Mouse (Mus musculus) layer of hippocampus, postnatal 36 days (tissue): ENCODE measurements around the gene Hint2. TPM values are rescaled to one million over a fixed set of nuclear protein-coding genes. Genes with fewer than 3 reads are reported as not detected.

ENCODE experiments used
- microRNA-seq, 2 experiments: library from miRNA; unstranded; fragments of <30 nt; microRNA quantifications; one replicate each; pipeline ENCODE4 v1.2.0; 2021
- total RNA-seq, 2 experiments: library from RNA; stranded (reverse); gene quantifications; 2 replicates each; pipeline ENCODE4 v1.2.3; 2021

Gene Hint2
- total RNA-seq, 2 experiments from 2014 or later, result 29.6 to 33.2 TPM

Small RNA genes within 50 kb of the gene (microRNA-seq; reads per million reads assigned to microRNA genes)
- 0.30 to 0.63 reads per million in 2 experiments for gene Gm25262

Other genes starting within 250 kb of the Hint2 start
- 1 to 10 TPM in 1 of 2 experiments, under 1 TPM in 1; 0.72 to 2.6 TPM for gene Fam166b, start 227.3 kb downstream of the Hint2 start, total RNA-seq
- gene Tesk1, start 214.5 kb downstream of the Hint2 start, total RNA-seq, result 10 to 100 TPM; 76.2 to 76.3 TPM
- gene Cd72, start 201.8 kb downstream of the Hint2 start, total RNA-seq, result not detected
- gene Sit1, start 172.7 kb downstream of the Hint2 start, total RNA-seq, result not detected
- gene Ccdc107, start 163.6 kb downstream of the Hint2 start, total RNA-seq, result 10 to 100 TPM; 25.0 to 26.0 TPM
- under 1 TPM; 0.56 to 0.82 TPM for gene Arhgef39, start 156.8 kb downstream of the Hint2 start, total RNA-seq
- gene Car9, start 149.5 kb downstream of the Hint2 start, total RNA-seq, result under 1 TPM; 0.17 to 0.35 TPM
- gene Tpm2, start 132.7 kb downstream of the Hint2 start, total RNA-seq, result 1 to 10 TPM; 4.8 to 6.9 TPM
- 10 to 100 TPM; 72.6 to 73.2 TPM for gene Creb3, start 94.1 kb downstream of the Hint2 start, total RNA-seq
- gene Tln1, start 93.8 kb downstream of the Hint2 start, total RNA-seq, result 10 to 100 TPM; 44.8 to 49.0 TPM
- gene Rgp1, start 77.8 kb downstream of the Hint2 start, total RNA-seq, result 10 to 100 TPM; 43.2 to 51.2 TPM
- gene Gba2, start 77.6 kb downstream of the Hint2 start, total RNA-seq, result 10 to 100 TPM; 58.8 to 59.6 TPM
- gene Msmp, start 72.0 kb downstream of the Hint2 start, total RNA-seq, result not detected
- 10 to 100 TPM; 51.6 to 59.1 TPM for gene Npr2, start 24.5 kb downstream of the Hint2 start, total RNA-seq
- gene Spag8, start 2.9 kb downstream of the Hint2 start, total RNA-seq, result 1 to 10 TPM in 1 of 2 experiments, under 1 TPM in 1; 0.87 to 1.4 TPM
- 10 to 100 TPM; 66.7 to 67.3 TPM for gene Tmem8b, start 12.5 kb upstream of the Hint2 start, total RNA-seq
- gene Fam221b, start 12.7 kb upstream of the Hint2 start, total RNA-seq, result 1 to 10 TPM; 1.3 to 1.5 TPM
- gene Olfr70, start 44.3 kb upstream of the Hint2 start, total RNA-seq, result not detected
- not detected for gene Olfr71, start 53.8 kb upstream of the Hint2 start, total RNA-seq
- 1 to 10 TPM in 1 of 2 experiments, under 1 TPM in 1; 0.47 to 1.2 TPM for gene Hrct1, start 70.7 kb upstream of the Hint2 start, total RNA-seq
- gene Spaar, start 73.6 kb upstream of the Hint2 start, total RNA-seq, result 1 to 10 TPM in 1 of 2 experiments, under 1 TPM in 1; 0.61 to 1.1 TPM
- not detected for gene Olfr159, start 114.5 kb upstream of the Hint2 start, total RNA-seq
- not detected for gene Olfr156, start 167.4 kb upstream of the Hint2 start, total RNA-seq
- not detected for gene Olfr157, start 183.7 kb upstream of the Hint2 start, total RNA-seq
- not detected for gene Olfr155, start 195.1 kb upstream of the Hint2 start, total RNA-seq
- gene Reck, start 219.1 kb upstream of the Hint2 start, total RNA-seq, result 1 to 10 TPM; 5.8 to 7.5 TPM